Mouse (Mus musculus) small intestine, adult 2 months (tissue): ENCODE data around the gene Fam69b. TPM values are rescaled to one million over a fixed set of nuclear protein-coding genes. Genes with fewer than 3 reads are reported as not detected.

Experiments
- H3K27ac ChIP-seq: fragments of 200-500 bp; 2 replicates; pipeline ENCODE4 v1.5.1; 2012; ENCODE audit warnings: low read depth, low read length, control low read depth, inconsistent platforms; ENCODE audit not compliant: insufficient read depth
- H3K27me3 ChIP-seq: fragments of 200-500 bp; 2 replicates; pipeline ENCODE4 v1.6.1; 2012; ENCODE audit warnings: mild to moderate bottlenecking, moderate library complexity, low read length, inconsistent platforms; ENCODE audit not compliant: control insufficient read depth, insufficient read depth
- H3K36me3 ChIP-seq: fragments of 200-500 bp; 2 replicates; pipeline ENCODE4 v1.6.1; 2012; ENCODE audit warnings: mild to moderate bottlenecking, low read length, control low read depth, inconsistent platforms; ENCODE audit not compliant: control insufficient read depth, insufficient read depth
- H3K4me1 ChIP-seq: fragments of 200-500 bp; 2 replicates; pipeline ENCODE4 v1.6.1; 2012; ENCODE audit warnings: low read length, inconsistent platforms, mixed read lengths; ENCODE audit not compliant: control insufficient read depth, insufficient read depth, insufficient read length
- H3K4me3 ChIP-seq: fragments of 200-500 bp; 2 replicates; pipeline ENCODE4 v1.5.1; 2012; ENCODE audit warnings: low read depth, mild to moderate bottlenecking, control low read depth, inconsistent platforms, low read length, moderate library complexity
- CTCF ChIP-seq: fragments of 200-500 bp; IDR thresholded peaks from 2 replicates; pipeline ENCODE4 v1.5.1; 2012; ENCODE audit warnings: low read depth, mild to moderate bottlenecking, control low read depth, inconsistent platforms, low read length, moderate library complexity, mixed read lengths; ENCODE audit not compliant: insufficient replicate concordance, insufficient read length; ENCODE audit errors: extremely low read depth
- POLR2A ChIP-seq: fragments of 200-500 bp; IDR thresholded peaks from 2 replicates; pipeline ENCODE4 v1.6.1; 2012; ENCODE audit warnings: low read depth, mild to moderate bottlenecking, control low read depth, inconsistent platforms, low read length, moderate library complexity
- WGBS: fragments of 180-500 bp; shearing (Covaris S2); methylation state at CpG from one replicate; pipeline ENCODE4 v1.1.7; 2018; 5-methylcytosine and 5-hydroxymethylcytosine counted together
- polyA plus RNA-seq: library from polyadenylated mRNA; depleted of rRNA; stranded (reverse); fragments of >200 nt; gene quantifications from 2 replicates; pipeline ENCODE4 v1.2.3, GENCODE M21; 2012; rRNA removed

Fam69b gene
- polyA plus RNA-seq, result 5.0 and 7.7 TPM in 2 replicates

DNA sequence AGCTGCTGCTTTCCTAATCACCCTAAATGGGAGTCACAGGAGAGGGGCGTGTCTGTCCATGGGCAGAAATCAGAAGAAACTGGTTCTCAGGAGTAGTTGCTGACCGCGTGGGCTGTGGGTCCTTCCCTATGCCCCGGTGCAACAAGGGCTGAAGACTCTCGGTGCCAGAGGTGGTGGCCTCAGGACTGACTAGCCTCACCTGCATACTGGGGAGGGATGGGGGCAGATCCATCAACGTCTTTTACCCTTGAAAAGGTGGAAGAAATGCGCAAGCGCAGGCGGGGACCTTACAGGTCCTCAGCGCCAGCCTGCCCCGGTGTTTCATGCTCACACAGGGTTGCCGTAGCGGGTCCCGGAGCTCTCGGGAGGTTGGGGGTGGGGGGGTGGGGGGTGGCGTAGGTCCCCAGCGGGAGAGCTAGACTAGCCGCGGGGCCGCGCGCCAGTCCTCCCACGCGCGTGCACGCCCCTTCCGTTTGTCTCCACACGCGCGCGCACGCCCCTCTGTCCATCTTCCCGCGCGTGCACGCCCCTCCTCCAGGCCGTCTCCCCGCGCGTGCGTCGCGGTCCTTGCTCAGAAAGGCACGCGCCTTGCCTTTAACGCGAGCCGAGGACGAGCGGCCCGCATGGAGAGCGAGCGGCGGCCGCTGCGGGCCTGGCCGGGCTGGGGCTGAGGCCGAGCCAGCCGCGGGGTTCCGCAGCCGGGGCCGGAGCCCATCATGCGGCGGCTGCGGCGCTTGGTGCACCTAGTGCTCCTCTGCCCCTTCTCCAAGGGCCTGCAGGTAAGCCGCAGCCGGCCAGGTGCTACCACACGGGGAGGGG, at the start of gene Fam69b:
TSS of gene Fam69b (plus strand) at position 537 of the 819 bp plus-strand sequence.
- TF ChIP-seq POLR2A (no peak), CTCF (no peak)
- peak within 1 kb of the TSS; percentile 58 for H3K4me3 ChIP-seq
- no peaks in the 10 kb centered on the region for H3K27me3 ChIP-seq
- H3K27ac ChIP-seq, result no peak within 1 kb of the TSS
- no peaks in the 10 kb centered on the region for H3K36me3 ChIP-seq
- 1% methylated on average over 69 of the region's 70 CpGs for WGBS
- H3K4me1 ChIP-seq, result peaks cover 17% of the 10 kb centered on the region

- peak within 1 kb of the TSS; percentile 24; the same call in 1 of the 2 replicates for H3K27ac ChIP-seq
- TF ChIP-seq CTCF (no peak), POLR2A (no peak)
- WGBS, result 89% methylated on average over 1 of the region's 1 CpGs
- no peaks in the 10 kb centered on the region for H3K36me3 ChIP-seq
- H3K4me1 ChIP-seq, result no peaks in the 10 kb centered on the region
- no peaks in the 10 kb centered on the region for H3K27me3 ChIP-seq
- no peak within 1 kb of the TSS for H3K4me3 ChIP-seq
Measured at GRCm38 (mm10) chr2:26579714-26580113, 48.5 kb upstream of the Fam69b start, which contains the start of gene Egfl7. TSS of gene Egfl7 (plus strand) at chr2:26580014.

DNA sequence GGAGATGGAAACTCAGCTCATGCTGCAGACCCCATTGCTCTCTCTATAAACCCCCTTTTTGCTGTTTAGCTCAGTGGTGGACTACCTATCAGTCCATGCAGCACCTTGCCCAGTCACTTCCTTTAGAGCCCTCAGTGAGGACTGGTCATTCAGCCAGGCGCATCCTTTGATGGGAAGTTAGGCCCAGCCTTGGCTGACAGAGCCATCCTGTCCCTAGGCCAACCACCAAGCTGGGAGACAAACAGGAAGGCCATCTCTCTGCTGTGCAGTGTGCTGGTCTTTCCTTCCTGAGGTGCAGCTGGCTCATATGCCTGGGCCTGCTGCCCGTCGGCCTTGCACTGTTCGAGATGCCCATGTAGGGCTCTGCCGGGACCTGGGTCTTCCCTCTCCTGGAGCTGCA, 47.5 kb upstream of the Fam69b start:
- 0 out of 2 replicates have a peak overlapping the region, but pooled peaks have one; percentile 10 for H3K27ac ChIP-seq

GRCm38 (mm10) chr2:26582203-26582602, 46.1 kb upstream of the Fam69b start:
- Histone ChIP-seq H3K27me3 (no peaks in the 10 kb centered on the region; the same call in 1 of the 2 replicates), H3K4me1 (peaks cover 7% of the 10 kb centered on the region), H3K4me3 (no peak overlapping the region), H3K27ac (no peak overlapping the region), H3K36me3 (no peaks in the 10 kb centered on the region)
- TF ChIP-seq POLR2A (no peak), CTCF (no peak)
- 63% methylated on average over 2 of the region's 2 CpGs for WGBS

More for the DNA sequence above, 47.5 kb upstream of the Fam69b start:
- H3K36me3 ChIP-seq, result no peaks in the 10 kb centered on the region
- no peaks in the 10 kb centered on the region for H3K27me3 ChIP-seq
- H3K4me3 ChIP-seq, result no peak overlapping the region
- WGBS, result 89% methylated on average over 5 of the region's 5 CpGs
- no peaks in the 10 kb centered on the region for H3K4me1 ChIP-seq
- TF ChIP-seq POLR2A (no peak), CTCF (no peak)

GRCm38 (mm10) chr2:26582741-26583140, 45.5 kb upstream of the Fam69b start:
- 68% methylated on average over 7 of the region's 7 CpGs for WGBS
- H3K4me1 ChIP-seq, result peaks cover 7% of the 10 kb centered on the region

GRCm38 (mm10) chr2:26583640-26584039, 44.6 kb upstream of the Fam69b start:
- H3K36me3 ChIP-seq, result no peaks in the 10 kb centered on the region
- H3K27ac ChIP-seq, result peak overlapping the region; percentile 35
- H3K4me1 ChIP-seq, result peaks cover 7% of the 10 kb centered on the region
- no peak for TF ChIP-seq CTCF
- no peak; the same call in 1 of the 2 replicates for TF ChIP-seq POLR2A
- H3K4me3 ChIP-seq, result peak overlapping the region; percentile 55
- H3K27me3 ChIP-seq, result no peaks in the 10 kb centered on the region; the same call in 1 of the 2 replicates
- 32% methylated on average over 11 of the region's 11 CpGs for WGBS

More at GRCm38 (mm10) chr2:26582741-26583140, 45.5 kb upstream of the Fam69b start:
- TF ChIP-seq POLR2A, result no peak
- TF ChIP-seq CTCF, result no peak
- H3K27me3 ChIP-seq, result no peaks in the 10 kb centered on the region; the same call in 1 of the 2 replicates
- no peaks in the 10 kb centered on the region for H3K36me3 ChIP-seq
- H3K27ac ChIP-seq, result peak overlapping the region; percentile 35
- peak overlapping the region; percentile 14 for H3K4me3 ChIP-seq

GRCm38 (mm10) chr2:26585713-26586112, 42.5 kb upstream of the Fam69b start:
- Histone ChIP-seq H3K27me3 (no peaks in the 10 kb centered on the region; the same call in 1 of the 2 replicates), H3K36me3 (no peaks in the 10 kb centered on the region), H3K4me1 (peaks cover 7% of the 10 kb centered on the region), H3K27ac (no peak overlapping the region), H3K4me3 (peak overlapping the region; percentile 69)
- no peak for TF ChIP-seq POLR2A
- TF ChIP-seq CTCF, result no peak
- WGBS, result 47% methylated on average over 6 of the region's 6 CpGs
